ENCODE assay signal across 25 mouse cellular contexts in the genomic region with DNA sequence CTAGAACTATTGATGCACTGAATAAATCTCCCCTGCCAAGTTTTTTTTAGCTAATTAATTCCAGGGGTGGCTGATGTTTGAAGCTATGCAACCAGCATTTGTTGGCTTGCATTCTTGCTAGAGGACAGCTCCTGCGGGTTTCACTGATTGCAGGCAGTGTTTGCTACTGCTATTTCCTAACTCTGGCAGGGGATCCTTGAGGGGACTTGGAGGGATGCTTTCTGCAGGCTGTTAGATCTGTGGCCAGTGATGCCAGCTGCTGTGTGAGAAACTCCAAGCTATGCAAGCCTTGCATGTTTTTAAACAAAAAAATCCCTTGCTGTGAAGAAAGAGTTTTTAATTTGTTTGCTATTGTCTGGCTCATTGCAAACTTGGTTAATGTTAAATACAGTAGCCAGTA. TPM values are rescaled to one million over a fixed set of nuclear protein-coding genes. Genes with fewer than 3 reads are reported as not detected.
DNase-seq lines count a peak whose midpoint lies in the region; ATAC-seq and TF ChIP-seq lines count a peak whose summit lies in the region.
"Had no signal": no experiment of that assay in that cellular context is flagged by ENCODE, and none has a peak within 500 bp of the region (broad histone marks: within the 10 kb centered on the region; RNA-seq: fewer than 3 reads in every experiment).

No protein-coding gene starts in this region.

- H3K9ac ChIP-seq in embryonic facial prominence, embryonic 11.5 days (replicated peaks; ENCODE audit: low read length) = no peak overlapping the region
- no peak overlapping the region for H3K9ac ChIP-seq in forebrain, postnatal 0 days
- H3K9ac ChIP-seq in forebrain, embryonic 11.5 days (ENCODE audit: low read length) = no peak overlapping the region
- no peak overlapping the region for H3K9ac ChIP-seq in midbrain, postnatal 0 days (replicated peaks; ENCODE audit: low read length, poor library complexity, severe bottlenecking)
- no peak overlapping the region for H3K9ac ChIP-seq in midbrain, embryonic 15.5 days
- H3K9ac ChIP-seq: hindbrain, embryonic 13.5 days; intestine, embryonic 15.5 days had no signal

- ATAC-seq in embryonic facial prominence, embryonic 11.5 days (replicated peaks; ENCODE audit: insufficient number of reproducible peaks, low FRiP score, low TSS enrichment, low read depth) = no peak
- ATAC-seq in forebrain, postnatal 0 days = peak; percentile 74
- no peak for ATAC-seq in forebrain, embryonic 11.5 days (replicated peaks; ENCODE audit: low FRiP score)
- no peak for ATAC-seq in midbrain, postnatal 0 days (ENCODE audit: low FRiP score)
- ATAC-seq in midbrain, embryonic 15.5 days (replicated peaks) = no peak
- ATAC-seq in megakaryocyte, adult 5-6 weeks (ENCODE audit: poor library complexity, severe bottlenecking) = no peak
- ATAC-seq: CD4-positive, CD25-positive, alpha-beta regulatory T cell, adult 4 months; intestine, embryonic 15.5 days had no signal

- H3K9me3 ChIP-seq in embryonic facial prominence, embryonic 11.5 days (replicated peaks; ENCODE audit: control insufficient read depth, low read length) = no peaks in the 10 kb centered on the region
- H3K9me3 ChIP-seq in embryonic facial prominence, embryonic 10.5 days = no peaks in the 10 kb centered on the region
- H3K9me3 ChIP-seq in forebrain, postnatal 0 days (ENCODE audit: low read length) = no peaks in the 10 kb centered on the region
- H3K9me3 ChIP-seq in forebrain, embryonic 11.5 days (ENCODE audit: control insufficient read depth, low read length) = no peaks in the 10 kb centered on the region
- no peaks in the 10 kb centered on the region for H3K9me3 ChIP-seq in midbrain, postnatal 0 days (ENCODE audit: low read length)
- no peaks in the 10 kb centered on the region for H3K9me3 ChIP-seq in midbrain, embryonic 15.5 days
- H3K9me3 ChIP-seq: heart, embryonic 10.5 days; hindbrain, embryonic 13.5 days; intestine, embryonic 15.5 days had no signal

- H3K4me1 ChIP-seq in embryonic facial prominence, embryonic 11.5 days (ENCODE audit: control insufficient read depth, insufficient read depth, low read length) = no peaks in the 10 kb centered on the region
- H3K4me1 ChIP-seq in embryonic facial prominence, embryonic 10.5 days = peaks cover 3% of the 10 kb centered on the region; the same call in 1 of the 2 replicates
- H3K4me1 ChIP-seq in forebrain, postnatal 0 days (ENCODE audit: insufficient read depth) = 0 out of 2 replicates have a peak, but pooled peaks cover 9% of the 10 kb centered on the region
- H3K4me1 ChIP-seq in forebrain, embryonic 11.5 days (replicated peaks; ENCODE audit: control insufficient read depth, insufficient read depth, low read length) = no peaks in the 10 kb centered on the region
- H3K4me1 ChIP-seq in midbrain, postnatal 0 days (ENCODE audit: insufficient read depth, low read length) = no peaks in the 10 kb centered on the region
- H3K4me1 ChIP-seq in midbrain, embryonic 15.5 days = peaks cover 7% of the 10 kb centered on the region; the same call in 1 of the 2 replicates
- H3K4me1 ChIP-seq: heart, embryonic 10.5 days; intestine, embryonic 15.5 days had no signal

- no peaks in the 10 kb centered on the region for H3K36me3 ChIP-seq in embryonic facial prominence, embryonic 11.5 days (replicated peaks; ENCODE audit: control insufficient read depth, insufficient read depth, low read depth, low read length)
- no peaks in the 10 kb centered on the region for H3K36me3 ChIP-seq in embryonic facial prominence, embryonic 10.5 days (replicated peaks)
- no peaks in the 10 kb centered on the region for H3K36me3 ChIP-seq in forebrain, postnatal 0 days (ENCODE audit: insufficient read depth)
- H3K36me3 ChIP-seq in forebrain, embryonic 11.5 days (ENCODE audit: control insufficient read depth, insufficient read depth, low read length) = no peaks in the 10 kb centered on the region
- no peaks in the 10 kb centered on the region for H3K36me3 ChIP-seq in midbrain, postnatal 0 days (ENCODE audit: insufficient read depth, low read length)
- H3K36me3 ChIP-seq in midbrain, embryonic 15.5 days (replicated peaks) = no peaks in the 10 kb centered on the region
- H3K36me3 ChIP-seq: G1E; heart, embryonic 10.5 days; hindbrain, embryonic 13.5 days; intestine, embryonic 15.5 days had no signal

- H3K4me3 ChIP-seq in embryonic facial prominence, embryonic 11.5 days (ENCODE audit: low read depth, low read length) = no peak overlapping the region
- H3K4me3 ChIP-seq in embryonic facial prominence, embryonic 10.5 days = no peak overlapping the region
- H3K4me3 ChIP-seq in forebrain, postnatal 0 days (ENCODE audit: low read depth, low read length) = no peak overlapping the region
- no peak overlapping the region for H3K4me3 ChIP-seq in forebrain, embryonic 11.5 days (ENCODE audit: low read depth, low read length)
- H3K4me3 ChIP-seq in midbrain, postnatal 0 days (ENCODE audit: low read depth, low read length) = no peak overlapping the region
- no peak overlapping the region for H3K4me3 ChIP-seq in midbrain, embryonic 15.5 days
- H3K4me3 ChIP-seq: heart, embryonic 10.5 days; hindbrain, embryonic 13.5 days; intestine, embryonic 15.5 days had no signal

- DNase-seq in embryonic facial prominence, embryonic 11.5 days (ENCODE audit: low spot score) = peak; percentile 9
- DNase-seq in embryonic facial prominence, embryonic 10.5 days (ENCODE audit: low spot score) = no peak
- no peak for DNase-seq in forebrain, postnatal 0 days
- DNase-seq in forebrain, embryonic 11.5 days (ENCODE audit: low spot score) = no peak
- peak; percentile 24 for DNase-seq in midbrain, postnatal 0 days (ENCODE audit: low spot score)
- DNase-seq: adrenal gland, adult 8-10 months; B cell, adult 2 months; cerebellum, adult 18-20 months; cerebellum, adult 9-11 months; cerebellum, postnatal 36 days; gastrocnemius, postnatal 36 days; heart, adult 11 months; heart, postnatal 10 days; heart, postnatal 4 days; kidney, adult 18-20 months had no signal

- TF ChIP-seq CTCF in forebrain, postnatal 0 days (IDR thresholded peaks at IDR 0.05; ENCODE audit: low read depth) = no peak
- TF ChIP-seq CTCF in midbrain, postnatal 0 days (IDR thresholded peaks at IDR 0.05) = no peak

- no peak overlapping the region for H3K4me2 ChIP-seq in embryonic facial prominence, embryonic 11.5 days (ENCODE audit: low read depth, low read length)
- no peak overlapping the region for H3K4me2 ChIP-seq in forebrain, postnatal 0 days (ENCODE audit: low read depth)
- no peak overlapping the region for H3K4me2 ChIP-seq in forebrain, embryonic 11.5 days (ENCODE audit: low read depth, low read length, severe bottlenecking)
- no peak overlapping the region for H3K4me2 ChIP-seq in midbrain, postnatal 0 days (ENCODE audit: low read depth, low read length, poor library complexity, severe bottlenecking)
- no peak overlapping the region for H3K4me2 ChIP-seq in midbrain, embryonic 15.5 days
- H3K4me2 ChIP-seq: hindbrain, embryonic 13.5 days; intestine, embryonic 15.5 days had no signal

- H3K27me3 ChIP-seq in embryonic facial prominence, embryonic 11.5 days (ENCODE audit: control insufficient read depth, insufficient read depth, low read length) = no peaks in the 10 kb centered on the region
- no peaks in the 10 kb centered on the region for H3K27me3 ChIP-seq in embryonic facial prominence, embryonic 10.5 days (replicated peaks; ENCODE audit: low read depth, poor library complexity, severe bottlenecking)
- no peaks in the 10 kb centered on the region for H3K27me3 ChIP-seq in forebrain, postnatal 0 days (ENCODE audit: insufficient read depth, low read length)
- no peaks in the 10 kb centered on the region for H3K27me3 ChIP-seq in forebrain, embryonic 11.5 days (ENCODE audit: control insufficient read depth, insufficient read depth, low read length)
- no peaks in the 10 kb centered on the region for H3K27me3 ChIP-seq in midbrain, postnatal 0 days (ENCODE audit: insufficient read depth, low read length)
- no peaks in the 10 kb centered on the region for H3K27me3 ChIP-seq in midbrain, embryonic 15.5 days (replicated peaks)
- H3K27me3 ChIP-seq: hindbrain, embryonic 13.5 days; intestine, embryonic 15.5 days had no signal

- H3K27ac ChIP-seq in embryonic facial prominence, embryonic 11.5 days (replicated peaks; ENCODE audit: low read depth, low read length) = no peak overlapping the region
- no peak overlapping the region for H3K27ac ChIP-seq in embryonic facial prominence, embryonic 10.5 days (replicated peaks)
- H3K27ac ChIP-seq in forebrain, postnatal 0 days (ENCODE audit: low read depth, low read length) = no peak overlapping the region
- no peak overlapping the region for H3K27ac ChIP-seq in forebrain, embryonic 11.5 days (ENCODE audit: low read depth, low read length)
- no peak overlapping the region for H3K27ac ChIP-seq in midbrain, postnatal 0 days (ENCODE audit: low read depth, low read length)
- no peak overlapping the region for H3K27ac ChIP-seq in midbrain, embryonic 15.5 days
- H3K27ac ChIP-seq: heart, embryonic 10.5 days; hindbrain, embryonic 13.5 days; intestine, embryonic 15.5 days had no signal

- 6% methylated on average over 1 of the region's 1 CpGs for WGBS in embryonic facial prominence, embryonic 11.5 days
- WGBS in embryonic facial prominence, embryonic 10.5 days = 6% methylated on average over 1 of the region's 1 CpGs
- WGBS in forebrain, postnatal 0 days = 2% methylated on average over 1 of the region's 1 CpGs
- 13% methylated on average over 1 of the region's 1 CpGs for WGBS in forebrain, embryonic 11.5 days
- 3% methylated on average over 1 of the region's 1 CpGs for WGBS in midbrain, postnatal 0 days
- WGBS in midbrain, embryonic 15.5 days = 11% methylated on average over 1 of the region's 1 CpGs

RNA-seq across cellular contexts. Expression of a gene that starts 58.6 kb away (rescaled TPM):
- not detected in 2 replicates for polyA plus RNA-seq in embryonic facial prominence, embryonic 11.5 days (2014; fragmentation: Nextera tagmentation; extraction: Ambion mirVana)
- not detected in 2 replicates for polyA plus RNA-seq in embryonic facial prominence, embryonic 10.5 days (2016; fragmentation: Nextera tagmentation; extraction: Ambion mirVana)
- total RNA-seq in forebrain, postnatal 0 days (2014; rRNA removed) = not detected in 2 replicates
- not detected in 2 replicates for polyA plus RNA-seq in forebrain, postnatal 0 days (2015; fragmentation: Nextera tagmentation; extraction: Ambion mirVana)
- polyA plus RNA-seq in forebrain, embryonic 11.5 days (2014; fragmentation: Nextera tagmentation; extraction: Ambion mirVana) = not detected in 2 replicates
- total RNA-seq in midbrain, postnatal 0 days (2014; rRNA removed) = not detected in 2 replicates
- not detected in 2 replicates for polyA plus RNA-seq in midbrain, postnatal 0 days (2015; fragmentation: Nextera tagmentation; extraction: Ambion mirVana)
- not detected in 2 replicates for polyA plus RNA-seq in midbrain, embryonic 15.5 days (2015; fragmentation: Nextera tagmentation; extraction: Ambion mirVana)
- not detected in 2 replicates for total RNA-seq in megakaryocyte, adult 5-6 weeks (2015)
- total RNA-seq in megakaryocyte, adult 5-6 weeks (2017) = not detected in 2 replicates
- total RNA-seq: adrenal gland, adult 8-10 months; adrenal gland, postnatal 4 days; G1E; gastrocnemius, adult 8-10 months; gastrocnemius, postnatal 36 days; heart, postnatal 10 days; heart, postnatal 4 days had no signal
- polyA plus RNA-seq: CD4-positive, CD25-positive, alpha-beta regulatory T cell, adult 4 months; G1E; heart, embryonic 10.5 days; heart, embryonic 14.5 days; hindbrain, embryonic 13.5 days; intestine, embryonic 15.5 days had no signal

Comparison
In these comparisons a context has a peak if more than half of its experiments do, and no peak if none do; other contexts are left out.
1. DNase-seq: peak in embryonic facial prominence, embryonic 11.5 days (single experiment) and midbrain, postnatal 0 days (single experiment); none in embryonic facial prominence, embryonic 10.5 days (single experiment), forebrain, postnatal 0 days (single experiment) and forebrain, embryonic 11.5 days (single experiment).